Mouse (Mus musculus): ENCODE results near the gene Tssk6.
A peak's percentile ranks its signal among the peaks of the same experiment; 100 is the strongest.
"Not testable (repeated sequence)": the region's sequence is repeated elsewhere in the genome, so short reads cannot be mapped to it uniquely, and the experiment has no call there.

Gene Tssk6

DNA sequence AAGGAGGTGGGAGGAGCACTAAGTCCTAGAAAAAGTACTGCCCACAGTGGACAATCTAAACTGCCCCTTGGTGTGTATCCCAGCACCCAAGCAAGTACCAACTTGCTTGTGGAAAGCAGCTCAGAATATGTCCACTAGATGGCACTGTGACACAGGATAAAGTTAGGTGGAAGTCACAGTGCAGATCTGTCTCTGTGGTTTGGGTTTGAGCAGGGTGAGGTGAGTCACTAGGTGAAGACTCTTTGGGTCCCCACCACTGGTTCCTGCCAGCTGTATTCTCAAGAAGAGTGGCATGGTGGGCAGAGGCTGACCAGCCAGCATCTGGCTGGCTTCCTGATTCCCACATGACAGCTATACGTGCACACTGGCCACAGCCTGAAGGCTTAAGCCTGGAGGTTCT lies 17.0 kb downstream of the Tssk6 start:
- peak; percentile 35 for DNase-seq (ENCODE audit: low spot score)

DNA sequence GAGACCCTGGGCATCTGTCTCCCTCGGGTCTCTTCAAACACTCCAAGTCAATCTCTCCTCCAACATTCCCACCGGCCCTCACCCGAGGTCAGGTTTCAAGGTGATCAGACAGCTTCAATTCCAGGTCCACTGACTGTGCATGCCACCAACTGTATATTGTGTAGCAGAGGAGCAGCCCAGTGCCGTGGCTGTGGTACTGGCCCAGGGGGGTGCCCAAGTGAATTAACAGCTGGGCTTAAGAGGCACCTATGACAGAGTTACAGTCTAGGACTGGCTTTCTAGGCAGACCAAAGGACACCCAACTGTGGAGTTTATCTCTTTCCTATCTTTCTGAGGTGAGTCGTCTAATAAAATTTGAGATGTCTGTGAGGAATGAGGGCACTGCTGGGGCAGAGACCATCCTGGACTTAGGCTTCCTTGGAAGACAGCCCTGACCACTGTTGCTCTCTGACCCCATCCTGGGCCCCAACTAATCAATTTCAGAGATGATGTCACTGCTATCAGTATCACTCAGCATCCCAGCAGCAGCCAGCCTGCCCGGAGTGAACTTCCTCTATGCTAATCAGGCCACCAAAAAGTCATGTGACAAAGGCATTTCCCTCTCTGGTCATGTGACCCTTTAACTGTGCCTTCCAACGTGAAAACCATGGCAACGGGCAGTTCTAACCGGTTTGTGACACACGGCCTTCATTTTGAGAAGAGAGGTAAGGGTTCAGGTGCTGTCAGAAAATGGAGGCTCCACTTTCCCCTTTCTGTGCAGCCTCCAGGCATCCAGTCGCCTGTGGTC lies 18.1 kb downstream of the Tssk6 start:
- no peak for DNase-seq (ENCODE audit: low spot score)

DNA sequence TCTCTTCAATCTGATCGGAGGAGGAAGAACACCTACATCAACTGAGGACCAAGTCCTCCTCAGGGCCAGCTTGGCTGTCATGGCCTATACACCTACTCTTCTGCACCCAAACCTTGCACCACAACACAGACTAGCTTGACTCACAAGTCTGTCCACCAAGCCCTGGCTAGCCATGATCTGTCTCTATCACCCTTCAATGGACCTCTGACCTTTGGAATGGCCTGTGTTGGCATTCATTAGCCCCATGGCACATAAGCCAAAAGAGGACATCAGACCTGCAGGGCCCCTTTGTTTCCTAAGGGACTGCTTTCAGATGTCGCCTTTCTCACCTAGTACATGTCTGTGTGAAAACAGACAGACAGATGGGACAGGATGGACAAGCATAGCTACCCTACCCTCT lies 19.2 kb downstream of the Tssk6 start:
- DNase-seq (ENCODE audit: low spot score), result no peak

DNA sequence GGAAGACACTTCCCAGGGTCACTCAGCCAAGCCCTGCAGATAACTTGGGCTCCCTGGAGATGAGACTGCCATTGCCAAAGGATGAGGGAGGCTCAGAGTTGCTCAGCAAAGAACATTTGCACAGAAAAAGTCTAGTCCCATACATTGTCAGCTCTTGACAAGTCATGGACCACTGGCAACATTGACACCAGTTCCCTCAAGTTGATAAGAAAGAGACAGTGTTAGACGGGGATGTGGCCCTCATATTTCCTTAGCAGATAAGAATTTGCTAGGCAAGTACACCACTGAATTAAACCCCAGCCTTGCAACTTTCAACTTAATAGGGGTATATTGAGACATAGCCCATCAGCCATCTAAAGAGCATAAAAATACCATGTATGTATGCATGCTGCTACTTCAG lies 22.0 kb downstream of the Tssk6 start:
- no peak for DNase-seq (ENCODE audit: low spot score)

DNA sequence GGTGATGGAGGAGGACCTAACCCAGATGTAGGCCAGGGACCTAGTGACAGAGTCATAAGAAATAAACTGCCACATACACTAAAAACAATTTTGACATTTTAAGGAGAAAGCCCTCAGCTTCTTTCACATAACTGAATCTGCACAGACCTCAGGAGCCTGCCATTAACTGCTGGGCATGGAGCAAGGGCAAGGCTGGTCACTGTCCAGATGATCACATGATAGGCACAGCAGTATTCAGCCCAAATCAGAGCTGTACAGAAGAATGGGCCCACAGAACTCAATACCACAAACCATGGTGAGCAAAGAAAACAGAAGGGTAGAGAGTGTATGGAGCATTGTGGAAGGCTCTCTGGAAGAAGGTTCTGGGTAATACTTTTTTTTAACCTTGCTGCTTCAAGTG lies 24.9 kb downstream of the Tssk6 start:
- DNase-seq (ENCODE audit: low spot score), result no peak

DNA sequence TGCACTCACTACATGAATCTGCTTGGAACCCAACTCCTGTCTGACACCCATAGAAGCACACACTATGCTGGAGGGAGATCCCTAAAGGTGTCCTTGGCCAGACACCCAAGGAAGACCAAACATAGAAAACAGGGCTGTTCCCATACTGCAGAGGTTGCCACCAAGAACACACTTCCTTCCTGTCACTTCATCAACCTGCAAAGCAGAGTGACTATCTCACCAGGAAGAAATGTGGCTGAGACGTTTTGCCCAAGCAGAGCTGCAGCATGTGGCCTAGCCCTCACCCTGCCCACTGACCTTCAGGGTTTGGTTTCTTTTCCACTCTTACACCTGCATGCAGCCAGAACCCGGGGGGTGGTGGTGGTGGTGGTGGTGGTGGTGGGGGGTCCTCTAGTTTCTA lies 31.8 kb downstream of the Tssk6 start:
- DNase-seq (ENCODE audit: low spot score), result no peak

DNA sequence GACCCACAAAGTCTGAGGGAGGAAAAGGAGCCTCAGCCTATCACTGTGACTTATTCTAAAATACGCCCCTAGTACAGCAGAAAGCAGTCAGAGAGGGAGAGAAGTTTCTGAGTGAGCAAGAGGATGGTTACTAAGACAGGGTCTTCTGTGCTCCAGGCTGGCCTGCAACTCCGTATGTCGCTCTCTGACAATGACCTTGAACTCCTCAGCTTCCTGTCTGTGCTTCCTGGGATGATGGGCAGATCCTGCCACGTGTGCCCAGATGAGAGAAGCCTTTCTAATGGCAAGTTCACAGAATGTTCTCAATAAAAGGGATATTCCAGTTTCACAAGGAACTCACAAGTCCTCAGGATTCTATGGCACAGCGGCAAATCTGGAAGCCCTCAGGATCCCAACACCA lies 32.6 kb downstream of the Tssk6 start:
- no peak for DNase-seq (ENCODE audit: low spot score)

DNA sequence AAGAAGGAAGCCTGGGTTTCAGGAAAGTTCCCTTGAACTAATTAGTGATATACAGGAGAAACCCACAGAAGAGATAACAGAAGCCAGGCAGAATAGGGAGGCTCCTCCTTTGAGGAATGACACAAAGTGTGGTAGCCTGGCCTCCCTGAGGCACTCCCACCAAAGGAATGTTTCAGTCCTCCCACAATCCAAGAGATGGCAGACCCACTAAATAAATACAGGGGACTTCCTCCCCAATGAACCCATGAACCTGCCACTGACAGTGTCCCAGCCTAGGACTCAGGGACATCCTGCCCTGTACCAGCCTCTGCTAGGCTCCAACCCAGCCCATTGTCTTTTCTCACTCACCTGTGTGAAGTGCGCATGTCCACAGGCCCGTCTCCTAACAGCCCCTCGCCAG lies 33.4 kb downstream of the Tssk6 start:
- DNase-seq (ENCODE audit: low spot score), result no peak

DNA sequence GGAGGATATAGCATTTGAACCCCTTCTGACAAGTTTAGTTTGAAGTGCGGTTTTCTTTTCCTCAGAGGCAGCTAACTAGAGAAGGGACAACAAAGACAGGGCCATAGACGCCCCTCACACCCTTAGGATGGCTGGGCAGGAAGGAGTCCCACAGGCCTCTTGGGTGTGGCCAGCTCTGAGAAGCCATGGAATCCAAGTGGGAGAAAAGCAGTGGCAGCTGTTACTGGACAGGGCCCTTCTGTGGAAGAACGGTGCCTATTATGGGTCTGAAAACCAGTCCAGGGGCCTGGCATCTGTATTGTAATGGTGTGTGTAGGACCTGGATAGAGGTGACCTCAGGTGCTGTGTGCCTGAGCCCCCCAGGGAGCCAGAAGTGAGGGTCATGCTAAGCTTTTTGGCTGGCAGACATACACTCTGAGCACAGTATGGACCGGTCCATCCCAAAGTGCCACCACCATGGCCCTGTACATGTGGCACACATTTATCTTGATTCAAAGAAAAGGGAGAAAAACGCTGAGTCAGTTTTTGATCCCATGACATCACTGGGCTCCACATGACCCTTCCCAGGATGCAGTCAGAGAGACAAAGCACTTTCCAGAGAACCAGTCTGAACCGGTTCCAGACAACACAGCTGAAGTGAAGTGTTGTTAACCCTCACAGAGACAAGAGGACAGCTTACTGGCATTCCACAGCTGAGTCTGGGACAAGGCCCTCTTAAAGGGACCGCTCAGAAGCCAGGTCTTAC lies 34.2 kb downstream of the Tssk6 start:
- no peak for DNase-seq (ENCODE audit: low spot score)

DNA sequence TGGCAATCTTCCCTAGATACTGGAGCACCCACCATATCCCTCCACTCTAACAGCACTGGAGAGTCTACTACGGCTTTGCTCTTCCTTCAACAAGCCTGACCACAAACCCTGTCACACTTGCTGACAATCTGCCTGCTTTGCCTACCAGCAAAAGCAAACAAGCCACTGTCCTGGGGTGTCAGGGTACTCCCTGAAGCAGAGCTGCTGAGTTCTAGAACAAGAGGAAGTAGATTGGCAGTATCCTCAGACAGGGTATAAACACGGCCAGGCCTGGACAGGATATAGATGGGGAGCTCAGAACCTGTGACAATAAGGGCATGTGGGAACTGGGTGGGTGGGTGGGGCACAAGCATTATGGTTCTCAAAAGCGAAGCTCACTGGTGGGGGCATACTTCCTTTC lies 35.5 kb downstream of the Tssk6 start:
- no peak for DNase-seq (ENCODE audit: low spot score)

DNA sequence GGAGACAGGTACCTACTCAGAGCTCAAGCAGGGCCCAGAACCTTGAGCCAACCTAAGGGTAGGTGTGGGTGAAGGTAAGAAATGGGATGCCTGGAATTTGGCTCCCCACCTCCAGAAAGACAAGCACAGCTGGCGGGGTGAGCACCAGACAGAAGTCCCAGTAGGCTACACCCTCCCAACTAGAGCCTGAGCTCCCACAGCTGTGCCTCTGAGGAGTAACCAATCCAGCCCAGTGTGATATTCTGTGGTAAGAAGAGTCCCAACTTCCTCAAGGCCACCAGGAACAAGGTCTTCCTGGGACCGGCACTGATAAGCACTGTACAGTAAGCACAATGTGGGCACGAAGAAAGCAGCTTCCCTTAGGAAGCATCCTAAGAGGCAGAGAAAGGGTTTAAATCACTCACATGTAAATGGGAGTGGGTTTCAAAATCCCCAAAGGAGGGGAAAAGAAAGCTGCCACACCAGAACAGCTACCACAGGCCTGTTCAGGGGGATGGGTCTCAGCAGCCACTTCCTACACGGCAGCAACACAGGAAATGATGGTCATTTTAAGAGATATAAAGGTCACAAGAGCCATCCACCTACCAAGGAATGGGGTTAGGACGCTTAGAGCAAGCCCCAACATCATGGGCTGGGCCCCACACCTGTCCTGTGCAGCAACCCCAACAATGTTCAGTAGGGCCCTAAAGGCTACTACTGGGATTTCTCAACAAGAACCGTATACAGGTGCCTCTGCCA lies 36.4 kb downstream of the Tssk6 start:
- DNase-seq (ENCODE audit: low spot score), result peak; percentile 59

DNA sequence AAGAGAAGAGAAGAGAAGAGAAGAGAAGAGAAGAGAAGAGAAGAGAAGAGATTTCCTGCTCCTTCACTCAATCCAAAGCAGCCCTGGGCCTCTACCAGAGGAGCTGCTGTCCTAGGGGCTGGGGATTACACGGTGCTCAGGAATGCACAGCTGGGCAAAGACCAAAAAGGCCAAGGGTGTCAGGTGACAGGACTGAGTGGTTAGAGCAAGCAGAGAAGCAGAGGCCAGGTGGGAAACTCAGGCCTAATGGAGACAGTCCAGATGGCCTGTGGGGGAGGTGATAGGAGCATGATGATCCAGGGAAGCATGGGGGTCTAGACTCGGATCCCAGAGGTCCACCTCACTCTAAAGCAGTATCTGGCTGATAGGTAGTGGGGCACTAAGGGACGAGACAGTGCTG lies 37.6 kb downstream of the Tssk6 start:
- no peak for DNase-seq (ENCODE audit: low spot score)

DNA sequence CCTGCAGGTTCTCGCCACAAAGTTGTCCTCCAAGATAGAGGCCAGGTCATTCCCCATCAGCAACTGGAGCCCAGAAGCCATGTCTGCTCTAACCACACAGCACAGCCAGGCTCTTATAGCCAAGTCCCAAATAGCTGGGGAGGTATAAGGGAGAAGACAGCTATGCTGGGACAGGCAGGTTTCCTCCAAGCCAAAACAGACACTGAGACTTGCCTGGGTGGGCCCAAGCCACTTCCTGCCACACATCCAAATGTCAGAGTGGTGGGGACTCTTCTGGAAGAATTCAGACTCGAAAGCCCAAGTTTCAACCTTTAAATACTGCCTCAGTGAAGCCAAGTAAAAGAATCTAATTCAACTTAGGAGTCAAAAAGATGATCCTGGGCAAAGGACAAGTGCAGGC lies 38.4 kb downstream of the Tssk6 start:
- no peak for DNase-seq (ENCODE audit: low spot score)

DNA sequence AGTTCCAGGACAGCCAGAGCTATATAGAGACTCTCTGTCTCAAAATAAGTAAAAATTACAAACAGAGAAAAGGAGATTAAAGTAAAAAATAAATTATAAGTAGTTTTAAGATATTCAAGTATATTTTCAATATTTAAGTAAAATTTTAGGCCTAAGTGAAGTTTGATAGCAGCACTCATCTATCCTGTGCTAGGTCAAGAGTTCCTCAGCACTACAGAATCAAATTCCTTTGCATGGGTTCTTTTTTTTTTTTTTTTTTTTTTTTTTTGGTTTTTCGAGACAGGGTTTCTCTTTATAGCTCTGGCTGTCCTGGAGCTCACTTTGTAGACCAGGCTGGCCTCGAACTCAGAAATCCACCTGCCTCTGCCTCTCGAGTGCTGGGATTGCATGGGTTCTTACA lies 40.5 kb downstream of the Tssk6 start:
- not testable (repeated sequence) for DNase-seq (ENCODE audit: low spot score)

DNA sequence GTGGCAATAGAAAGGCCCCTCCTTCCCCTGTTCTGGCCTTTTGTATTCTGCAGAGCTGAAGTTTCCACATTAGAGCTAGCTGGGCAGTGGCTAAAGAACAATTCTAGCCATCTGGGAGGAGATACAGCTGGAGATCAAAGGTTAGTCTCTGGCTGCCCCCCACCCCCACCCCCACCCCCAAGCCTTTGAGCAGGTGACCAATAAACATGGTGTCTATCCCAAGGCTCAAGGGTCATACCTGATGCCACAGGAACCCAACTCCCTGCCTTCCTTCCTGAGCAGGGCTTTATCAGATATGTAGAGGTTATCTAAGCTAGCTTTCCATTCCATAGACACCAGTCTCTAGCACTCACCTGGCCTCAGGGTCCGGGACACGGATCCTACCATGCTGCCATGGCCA lies 48.3 kb downstream of the Tssk6 start:
- no peak for DNase-seq (ENCODE audit: low spot score)

Data from ovary, adult 18-20 months (tissue).